Mouse (Mus musculus): Measurements from ENCODE around the gene Zfp366.

GRCm38 (mm10) chr13:99150626-99151025 lies 34.0 kb upstream of the Zfp366 start:
- TF ChIP-seq CTCF (IDR thresholded peaks at IDR 0.05; ENCODE audit: borderline replicate concordance, insufficient read depth, low read depth, low read length) (no peak), POLR2A (IDR thresholded peaks at IDR 0.05; ENCODE audit: borderline replicate concordance, insufficient read depth, low read length) (no peak)

Measured in cerebellum, adult 2 months (tissue).